Mouse (Mus musculus) midbrain, embryonic 12.5 days (tissue): ENCODE results near the gene Ccpg1. TPM values are rescaled to one million over a fixed set of nuclear protein-coding genes. Genes with fewer than 3 reads are reported as not detected.

ENCODE experiments used
- ATAC-seq: fragments of 200-750 bp; cut with Nextera tagmentation; 2 replicates; pipeline ENCODE4 v1.8.0; 2017; ENCODE audit warnings: low read depth, moderate TSS enrichment, moderate library complexity; ENCODE audit not compliant: low FRiP score
- H3K27ac ChIP-seq: fragments of 300-500 bp; sonication (generic); replicated peaks from 2 replicates; pipeline ENCODE4 v1.5.1; 2016; ENCODE audit warnings: mild to moderate bottlenecking
- H3K27me3 ChIP-seq: fragments of 300-500 bp; sonication (generic); 2 replicates; pipeline ENCODE4 v1.6.1; 2016; ENCODE audit warnings: mild to moderate bottlenecking
- H3K36me3 ChIP-seq: fragments of 300-500 bp; sonication (generic); 2 replicates; pipeline ENCODE4 v1.6.1; 2016
- H3K4me1 ChIP-seq: fragments of 300-500 bp; sonication (generic); 2 replicates; pipeline ENCODE4 v1.6.1; 2016
- H3K4me2 ChIP-seq: fragments of 300-500 bp; sonication (generic); replicated peaks from 2 replicates; pipeline ENCODE4 v1.6.1; 2016; ENCODE audit warnings: mild to moderate bottlenecking, moderate library complexity
- H3K4me3 ChIP-seq: fragments of 300-500 bp; sonication (generic); 2 replicates; pipeline ENCODE4 v1.5.1; 2016; ENCODE audit warnings: mild to moderate bottlenecking
- H3K9ac ChIP-seq: fragments of 300-500 bp; sonication (generic); replicated peaks from 2 replicates; pipeline ENCODE4 v1.6.1; 2016; ENCODE audit warnings: mild to moderate bottlenecking, moderate library complexity
- H3K9me3 ChIP-seq: fragments of 300-500 bp; sonication (generic); 2 replicates; pipeline ENCODE4 v1.6.1; 2016; ENCODE audit warnings: mild to moderate bottlenecking
- WGBS: fragments of 180-500 bp; shearing (Covaris S2); methylation state at CpG from one replicate; pipeline ENCODE4 v1.1.7; 2016; 5-methylcytosine and 5-hydroxymethylcytosine counted together
- polyA plus RNA-seq: library from polyadenylated mRNA; unstranded; fragments of >200 nt; fragmentation: Nextera tagmentation; extraction: Ambion mirVana; gene quantifications from 2 replicates; pipeline ENCODE4 v1.2.1, GENCODE M21; 2016

Gene Ccpg1
- polyA plus RNA-seq: 33.0 and 36.7 TPM in 2 replicates

GRCm38 (mm10) chr9:72985250-72986220, at the start of gene Ccpg1, which contains the start of gene Ccpg1os:
Ccpg1 (plus strand) TSS chr9:72985429.
Ccpg1os (minus strand) TSS chr9:72985382.
- Histone ChIP-seq H3K27ac (peak within 1 kb of the TSS; percentile 88), H3K4me1 (peaks cover 16% of the 10 kb centered on the region), H3K36me3 (no peaks in the 10 kb centered on the region), H3K9me3 (no peaks in the 10 kb centered on the region), H3K4me2 (peak within 1 kb of the TSS; percentile 88), H3K27me3 (no peaks in the 10 kb centered on the region), H3K9ac (peak within 1 kb of the TSS; percentile 80), H3K4me3 (peak within 1 kb of the TSS; percentile 93)
- peak; percentile 100 for ATAC-seq
- under 1% methylated on average over 80 of the region's 88 CpGs for WGBS

GRCm38 (mm10) chr9:72936301-72936700, 48.9 kb upstream of the Ccpg1 start:
- no peak overlapping the region for H3K4me3 ChIP-seq
- peaks cover 9% of the 10 kb centered on the region; the same call in 1 of the 2 replicates for H3K36me3 ChIP-seq
- WGBS: 74% methylated on average over 2 of the region's 2 CpGs
- no peak overlapping the region for H3K4me2 ChIP-seq
- H3K27me3 ChIP-seq: no peaks in the 10 kb centered on the region
- H3K27ac ChIP-seq: no peak overlapping the region
- ATAC-seq: no peak
- H3K9me3 ChIP-seq: 0 out of 2 replicates have a peak, but pooled peaks cover 3% of the 10 kb centered on the region
- no peaks in the 10 kb centered on the region for H3K4me1 ChIP-seq
- no peak overlapping the region for H3K9ac ChIP-seq

- Histone ChIP-seq H3K27ac (no peak overlapping the region), H3K9me3 (no peaks in the 10 kb centered on the region), H3K27me3 (no peaks in the 10 kb centered on the region), H3K4me2 (no peak overlapping the region), H3K9ac (no peak overlapping the region), H3K4me3 (no peak overlapping the region), H3K36me3 (peaks cover 36% of the 10 kb centered on the region), H3K4me1 (no peaks in the 10 kb centered on the region)
- 66% methylated on average over 3 of the region's 3 CpGs for WGBS
- no peak for ATAC-seq
Measured at GRCm38 (mm10) chr9:72943424-72943823, 41.8 kb upstream of the Ccpg1 start.

GRCm38 (mm10) chr9:72944286-72944685, 40.9 kb upstream of the Ccpg1 start:
- 95% methylated on average over 13 of the region's 13 CpGs for WGBS
- H3K36me3 ChIP-seq: peaks cover 36% of the 10 kb centered on the region
- H3K9ac ChIP-seq: no peak overlapping the region
- H3K9me3 ChIP-seq: no peaks in the 10 kb centered on the region
- no peaks in the 10 kb centered on the region for H3K4me1 ChIP-seq
- H3K4me2 ChIP-seq: no peak overlapping the region
- no peak overlapping the region for H3K27ac ChIP-seq
- no peak overlapping the region for H3K4me3 ChIP-seq
- no peaks in the 10 kb centered on the region for H3K27me3 ChIP-seq
- no peak for ATAC-seq

GRCm38 (mm10) chr9:72947010-72947409, 38.2 kb upstream of the Ccpg1 start:
- Histone ChIP-seq H3K4me1 (no peaks in the 10 kb centered on the region), H3K27me3 (no peaks in the 10 kb centered on the region), H3K9ac (no peak overlapping the region), H3K9me3 (no peaks in the 10 kb centered on the region), H3K36me3 (peaks cover 36% of the 10 kb centered on the region), H3K27ac (no peak overlapping the region), H3K4me3 (no peak overlapping the region), H3K4me2 (no peak overlapping the region)
- 98% methylated on average over 1 of the region's 1 CpGs for WGBS
- ATAC-seq: no peak

- WGBS: 82% methylated on average over 7 of the region's 7 CpGs
- Histone ChIP-seq H3K27ac (no peak overlapping the region), H3K4me2 (no peak overlapping the region), H3K4me3 (no peak overlapping the region), H3K4me1 (no peaks in the 10 kb centered on the region), H3K9me3 (no peaks in the 10 kb centered on the region), H3K9ac (no peak overlapping the region), H3K36me3 (peaks cover 27% of the 10 kb centered on the region), H3K27me3 (no peaks in the 10 kb centered on the region)
- ATAC-seq: no peak
Measured at GRCm38 (mm10) chr9:72949572-72949971, 35.7 kb upstream of the Ccpg1 start.

GRCm38 (mm10) chr9:72954746-72955145, 30.5 kb upstream of the Ccpg1 start:
- no peak overlapping the region for H3K9ac ChIP-seq
- no peak for ATAC-seq
- 55% methylated on average over 2 of the region's 2 CpGs for WGBS
- H3K36me3 ChIP-seq: no peaks in the 10 kb centered on the region
- peaks cover 10% of the 10 kb centered on the region for H3K4me1 ChIP-seq
- no peak overlapping the region for H3K4me2 ChIP-seq
- H3K27me3 ChIP-seq: no peaks in the 10 kb centered on the region
- no peak overlapping the region for H3K4me3 ChIP-seq
- no peak overlapping the region for H3K27ac ChIP-seq
- no peaks in the 10 kb centered on the region for H3K9me3 ChIP-seq

GRCm38 (mm10) chr9:72955546-72955945, 29.7 kb upstream of the Ccpg1 start:
- 22% methylated on average over 1 of the region's 1 CpGs for WGBS
- Histone ChIP-seq H3K27me3 (no peaks in the 10 kb centered on the region), H3K4me1 (peaks cover 10% of the 10 kb centered on the region), H3K9ac (no peak overlapping the region), H3K27ac (no peak overlapping the region), H3K9me3 (no peaks in the 10 kb centered on the region), H3K4me3 (no peak overlapping the region), H3K4me2 (no peak overlapping the region), H3K36me3 (no peaks in the 10 kb centered on the region)
- ATAC-seq: no peak

GRCm38 (mm10) chr9:72958521-72959450, 26.4 kb upstream of the Ccpg1 start, which contains the start of the genes Dyx1c1 and Gm44503:
Dyx1c1 (plus strand) TSS chr9:72958785.
Gm44503 (plus strand) TSS chr9:72958852.
- peak within 1 kb of the TSS; percentile 52; the same call in 1 of the 2 replicates for H3K27ac ChIP-seq

GRCm38 (mm10) chr9:72961346-72961745, 23.9 kb upstream of the Ccpg1 start:
- Histone ChIP-seq H3K4me2 (no peak overlapping the region), H3K9ac (no peak overlapping the region), H3K36me3 (no peaks in the 10 kb centered on the region), H3K27ac (no peak overlapping the region), H3K9me3 (no peaks in the 10 kb centered on the region), H3K4me3 (no peak overlapping the region), H3K4me1 (peaks cover 10% of the 10 kb centered on the region), H3K27me3 (no peaks in the 10 kb centered on the region)
- ATAC-seq: no peak
- WGBS: 77% methylated on average over 8 of the region's 8 CpGs

More at GRCm38 (mm10) chr9:72958521-72959450, 26.4 kb upstream of the Ccpg1 start, which contains the start of the genes Dyx1c1 and Gm44503:
- Histone ChIP-seq H3K36me3 (no peaks in the 10 kb centered on the region), H3K9me3 (no peaks in the 10 kb centered on the region), H3K4me1 (peaks cover 10% of the 10 kb centered on the region), H3K9ac (peak within 1 kb of the TSS; percentile 61), H3K4me2 (peak within 1 kb of the TSS; percentile 73), H3K27me3 (no peaks in the 10 kb centered on the region), H3K4me3 (peak within 1 kb of the TSS; percentile 70)
- WGBS: 2% methylated on average over 43 of the region's 43 CpGs
- ATAC-seq: peak; percentile 95

- WGBS: 81% methylated on average over 15 of the region's 15 CpGs
- no peak overlapping the region for H3K4me2 ChIP-seq
- no peaks in the 10 kb centered on the region for H3K36me3 ChIP-seq
- H3K27ac ChIP-seq: no peak overlapping the region
- H3K9me3 ChIP-seq: no peaks in the 10 kb centered on the region
- H3K9ac ChIP-seq: no peak overlapping the region
- no peaks in the 10 kb centered on the region for H3K27me3 ChIP-seq
- no peak overlapping the region for H3K4me3 ChIP-seq
- peaks cover 10% of the 10 kb centered on the region for H3K4me1 ChIP-seq
- no peak for ATAC-seq
Measured at GRCm38 (mm10) chr9:72961959-72962358, 23.3 kb upstream of the Ccpg1 start.
